Mouse (Mus musculus): ENCODE results near the gene Adamts8. TPM values are rescaled to one million over a fixed set of nuclear protein-coding genes. Genes with fewer than 3 reads are reported as not detected.

Adamts8 gene
- polyA plus RNA-seq, 1 experiment from 2014 or later = 2.0 TPM

GRCm38 (mm10) chr9:30953287-30953686, 10.9 kb downstream of the Adamts8 start:
- 56% methylated on average over 8 of the region's 8 CpGs for WGBS
- Histone ChIP-seq H3K9me3 (no peaks in the 10 kb centered on the region), H3K36me3 (no peaks in the 10 kb centered on the region), H3K4me1 (0 out of 2 replicates have a peak, but pooled peaks cover 5% of the 10 kb centered on the region), H3K27ac (no peak overlapping the region), H3K4me2 (replicated peaks) (no peak overlapping the region), H3K9ac (no peak overlapping the region), H3K27me3 (no peaks in the 10 kb centered on the region), H3K4me3 (no peak overlapping the region)
- no peak for ATAC-seq (ENCODE audit: insufficient number of reproducible peaks, insufficient read depth, low FRiP score, low TSS enrichment)

- Histone ChIP-seq H3K4me1 (0 out of 2 replicates have a peak, but pooled peaks cover 3% of the 10 kb centered on the region), H3K9ac (no peak overlapping the region), H3K9me3 (no peaks in the 10 kb centered on the region), H3K36me3 (no peaks in the 10 kb centered on the region), H3K4me2 (replicated peaks) (no peak overlapping the region), H3K27ac (no peak overlapping the region), H3K27me3 (no peaks in the 10 kb centered on the region), H3K4me3 (no peak overlapping the region)
- no peak for ATAC-seq (ENCODE audit: insufficient number of reproducible peaks, insufficient read depth, low FRiP score, low TSS enrichment)
- WGBS = 88% methylated on average over 9 of the region's 9 CpGs
Observed at GRCm38 (mm10) chr9:30955246-30955645, 12.9 kb downstream of the Adamts8 start.

GRCm38 (mm10) chr9:30963780-30964179, 21.4 kb downstream of the Adamts8 start:
- no peak overlapping the region for H3K27ac ChIP-seq
- 98% methylated on average over 4 of the region's 4 CpGs for WGBS
- H3K36me3 ChIP-seq = no peaks in the 10 kb centered on the region
- H3K4me2 ChIP-seq (replicated peaks) = no peak overlapping the region
- no peak overlapping the region for H3K9ac ChIP-seq
- H3K4me1 ChIP-seq = no peaks in the 10 kb centered on the region
- no peak for ATAC-seq (ENCODE audit: insufficient number of reproducible peaks, insufficient read depth, low FRiP score, low TSS enrichment)
- no peaks in the 10 kb centered on the region for H3K9me3 ChIP-seq
- H3K4me3 ChIP-seq = no peak overlapping the region
- H3K27me3 ChIP-seq = no peaks in the 10 kb centered on the region

GRCm38 (mm10) chr9:30964685-30965084, 22.3 kb downstream of the Adamts8 start:
- no peak overlapping the region for H3K4me3 ChIP-seq
- no peaks in the 10 kb centered on the region for H3K27me3 ChIP-seq
- no peak overlapping the region for H3K9ac ChIP-seq
- H3K4me1 ChIP-seq = no peaks in the 10 kb centered on the region
- no peaks in the 10 kb centered on the region for H3K9me3 ChIP-seq
- no peak overlapping the region for H3K27ac ChIP-seq
- 66% methylated on average over 10 of the region's 10 CpGs for WGBS
- no peak overlapping the region for H3K4me2 ChIP-seq (replicated peaks)
- no peaks in the 10 kb centered on the region for H3K36me3 ChIP-seq
- no peak for ATAC-seq (ENCODE audit: insufficient number of reproducible peaks, insufficient read depth, low FRiP score, low TSS enrichment)

- Histone ChIP-seq H3K27ac (no peak overlapping the region), H3K4me3 (no peak overlapping the region), H3K36me3 (no peaks in the 10 kb centered on the region), H3K27me3 (no peaks in the 10 kb centered on the region), H3K4me1 (no peaks in the 10 kb centered on the region), H3K9me3 (no peaks in the 10 kb centered on the region), H3K9ac (no peak overlapping the region), H3K4me2 (replicated peaks) (no peak overlapping the region)
- WGBS = 23% methylated on average over 7 of the region's 7 CpGs
- no peak for ATAC-seq (ENCODE audit: insufficient number of reproducible peaks, insufficient read depth, low FRiP score, low TSS enrichment)
Observed at GRCm38 (mm10) chr9:30966881-30967280, 24.5 kb downstream of the Adamts8 start.

- Histone ChIP-seq H3K9me3 (no peaks in the 10 kb centered on the region), H3K4me2 (replicated peaks) (no peak overlapping the region), H3K27me3 (no peaks in the 10 kb centered on the region), H3K36me3 (no peaks in the 10 kb centered on the region), H3K4me3 (no peak overlapping the region), H3K9ac (no peak overlapping the region), H3K4me1 (no peaks in the 10 kb centered on the region), H3K27ac (no peak overlapping the region)
- ATAC-seq (ENCODE audit: insufficient number of reproducible peaks, insufficient read depth, low FRiP score, low TSS enrichment) = no peak
- 78% methylated on average over 6 of the region's 6 CpGs for WGBS
Observed at GRCm38 (mm10) chr9:30968130-30968529, 25.8 kb downstream of the Adamts8 start.

- Histone ChIP-seq H3K9ac (no peak overlapping the region), H3K27ac (no peak overlapping the region), H3K27me3 (no peaks in the 10 kb centered on the region), H3K36me3 (no peaks in the 10 kb centered on the region), H3K4me1 (no peaks in the 10 kb centered on the region), H3K4me2 (replicated peaks) (no peak overlapping the region), H3K9me3 (no peaks in the 10 kb centered on the region), H3K4me3 (no peak overlapping the region)
- WGBS = 79% methylated on average over 3 of the region's 3 CpGs
- ATAC-seq (ENCODE audit: insufficient number of reproducible peaks, insufficient read depth, low FRiP score, low TSS enrichment) = no peak
Observed at GRCm38 (mm10) chr9:30970001-30970400, 27.6 kb downstream of the Adamts8 start.

- WGBS = 64% methylated on average over 4 of the region's 4 CpGs
- H3K9ac ChIP-seq = no peak overlapping the region
- H3K4me1 ChIP-seq = peaks cover 2% of the 10 kb centered on the region; the same call in 1 of the 2 replicates
- H3K36me3 ChIP-seq = no peaks in the 10 kb centered on the region
- no peak for ATAC-seq (ENCODE audit: insufficient number of reproducible peaks, insufficient read depth, low FRiP score, low TSS enrichment)
- no peak overlapping the region for H3K4me2 ChIP-seq (replicated peaks)
- no peak overlapping the region for H3K4me3 ChIP-seq
- H3K27ac ChIP-seq = no peak overlapping the region
- H3K9me3 ChIP-seq = no peaks in the 10 kb centered on the region
- H3K27me3 ChIP-seq = no peaks in the 10 kb centered on the region
Observed at GRCm38 (mm10) chr9:30971967-30972366, 29.6 kb downstream of the Adamts8 start.

GRCm38 (mm10) chr9:30976339-30977023, 34.1 kb downstream of the Adamts8 start:
- ATAC-seq (ENCODE audit: insufficient number of reproducible peaks, insufficient read depth, low FRiP score, low TSS enrichment) = peak; percentile 78
- Histone ChIP-seq H3K36me3 (no peaks in the 10 kb centered on the region), H3K27me3 (no peaks in the 10 kb centered on the region), H3K9me3 (no peaks in the 10 kb centered on the region), H3K9ac (no peak overlapping the region), H3K27ac (peak overlapping the region; percentile 52), H3K4me2 (replicated peaks) (no peak overlapping the region), H3K4me1 (peaks cover 5% of the 10 kb centered on the region; the same call in 1 of the 2 replicates), H3K4me3 (no peak overlapping the region)
- WGBS = 47% methylated on average over 11 of the region's 11 CpGs

GRCm38 (mm10) chr9:30980467-30980866, 38.1 kb downstream of the Adamts8 start:
- H3K9ac ChIP-seq = no peak overlapping the region
- whole genome bisulfite sequencing = 68% methylated on average over 2 of the region's 2 CpGs
- no peaks in the 10 kb centered on the region for H3K36me3 ChIP-seq
- H3K4me2 ChIP-seq (replicated peaks) = no peak overlapping the region
- H3K27me3 ChIP-seq = no peaks in the 10 kb centered on the region
- no peak overlapping the region for H3K4me3 ChIP-seq
- H3K9me3 ChIP-seq = no peaks in the 10 kb centered on the region
- peaks cover 6% of the 10 kb centered on the region; the same call in 1 of the 2 replicates for H3K4me1 ChIP-seq
- ATAC-seq (ENCODE audit: insufficient number of reproducible peaks, insufficient read depth, low FRiP score, low TSS enrichment) = no peak
- H3K27ac ChIP-seq = no peak overlapping the region

GRCm38 (mm10) chr9:30985782-30986181, 43.4 kb downstream of the Adamts8 start:
- peak; percentile 47; the same call in 1 of the 2 replicates for ATAC-seq (ENCODE audit: insufficient number of reproducible peaks, insufficient read depth, low FRiP score, low TSS enrichment)
- H3K4me2 ChIP-seq (replicated peaks) = no peak overlapping the region
- H3K27ac ChIP-seq = 0 out of 2 replicates have a peak overlapping the region, but pooled peaks have one; percentile 50

GRCm38 (mm10) chr9:30993106-30993505, 50.7 kb downstream of the Adamts8 start:
- no peaks in the 10 kb centered on the region for H3K4me1 ChIP-seq
- H3K36me3 ChIP-seq = no peaks in the 10 kb centered on the region
- no peak for ATAC-seq (ENCODE audit: insufficient number of reproducible peaks, insufficient read depth, low FRiP score, low TSS enrichment)
- 88% methylated on average over 5 of the region's 5 CpGs for WGBS
- H3K9ac ChIP-seq = no peak overlapping the region
- H3K27me3 ChIP-seq = no peaks in the 10 kb centered on the region
- H3K9me3 ChIP-seq = no peaks in the 10 kb centered on the region
- H3K27ac ChIP-seq = no peak overlapping the region
- no peak overlapping the region for H3K4me3 ChIP-seq
- H3K4me2 ChIP-seq (replicated peaks) = no peak overlapping the region

More at GRCm38 (mm10) chr9:30985782-30986181, 43.4 kb downstream of the Adamts8 start:
- Histone ChIP-seq H3K4me1 (peaks cover 11% of the 10 kb centered on the region; the same call in 1 of the 2 replicates), H3K9ac (no peak overlapping the region), H3K4me3 (no peak overlapping the region), H3K9me3 (no peaks in the 10 kb centered on the region), H3K27me3 (no peaks in the 10 kb centered on the region), H3K36me3 (no peaks in the 10 kb centered on the region)
- WGBS = 31% methylated on average over 6 of the region's 6 CpGs
